Mouse (Mus musculus) stomach, postnatal 0 days (tissue): ENCODE results near the gene Tmem41a.

Experiments used
- CTCF ChIP-seq: IDR thresholded peaks from 2 replicates; pipeline ENCODE4 v1.5.1; 2016; ENCODE audit warnings: antibody characterized with exemption, low read depth, mild to moderate bottlenecking, moderate library complexity
- EP300 ChIP-seq: optimal IDR thresholded peaks from 2 replicates; pipeline ENCODE3; 2016; ENCODE audit warnings: antibody characterized with exemption

DNA sequence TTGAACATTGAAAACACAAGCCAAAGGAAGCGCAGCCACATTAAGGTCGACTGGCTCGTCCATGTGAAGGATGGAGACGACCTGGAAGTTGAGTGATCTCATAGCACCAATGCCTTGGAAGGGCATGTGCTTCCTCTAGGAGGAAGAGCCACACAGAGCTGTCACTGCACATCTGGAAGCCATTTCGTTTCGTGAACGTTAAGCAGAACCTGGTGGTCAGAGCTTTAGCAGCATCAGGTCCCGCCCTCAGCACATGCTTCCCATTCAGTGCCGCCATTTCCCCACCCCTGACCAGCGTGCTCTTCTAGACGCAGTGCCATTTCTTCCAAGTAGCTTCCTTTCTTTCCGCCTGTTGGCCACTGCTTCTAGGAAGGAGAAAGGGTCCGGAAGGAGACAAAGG, 18.9 kb downstream of the Tmem41a start:
- no peak for TF ChIP-seq CTCF
- no peak for TF ChIP-seq EP300
